Mouse (Mus musculus) lung, postnatal 10 days (tissue): ENCODE results near the gene 2310057M21Rik.

Experiments
- DNase-seq: peaks from one replicate; pipeline ENCODE4 v3.0.0; 2021

Gene 2310057M21Rik

GRCm38 (mm10) chr7:131318340-131318739 is 44.2 kb downstream of the 2310057M21Rik start:
- no peak for DNase-seq

- DNase-seq, result no peak
Measured at GRCm38 (mm10) chr7:131317587-131317986, 45.0 kb downstream of the 2310057M21Rik start.

- no peak for DNase-seq
Measured at GRCm38 (mm10) chr7:131314493-131314892, 48.1 kb downstream of the 2310057M21Rik start.

DNA sequence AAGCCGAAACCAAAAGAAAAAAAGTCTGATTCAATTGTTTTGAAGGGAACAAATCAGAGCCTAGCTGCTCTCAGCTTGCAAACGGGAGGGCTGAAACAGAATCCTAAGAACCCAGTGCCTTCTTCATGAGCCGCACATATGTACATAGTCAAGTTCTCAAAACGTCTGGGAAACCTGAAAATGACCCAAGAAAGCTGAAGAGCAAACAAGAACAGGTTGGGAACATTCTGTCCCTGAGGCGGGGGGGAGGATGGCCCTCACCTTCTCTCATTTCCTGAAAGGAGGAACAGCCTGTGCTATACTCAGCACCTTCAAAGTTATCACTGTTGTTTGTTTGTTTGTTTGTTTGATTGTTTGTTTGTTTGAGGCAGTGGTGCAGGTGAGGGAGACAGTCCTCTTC is 55.8 kb downstream of the 2310057M21Rik start:
- no peak for DNase-seq

- peak; percentile 4 for DNase-seq
Measured at GRCm38 (mm10) chr7:131303340-131303739, 59.2 kb downstream of the 2310057M21Rik start.

GRCm38 (mm10) chr7:131297151-131297550 is 65.4 kb downstream of the 2310057M21Rik start:
- DNase-seq, result peak; percentile 13
